Mouse (Mus musculus) limb, embryonic 10.5 days (tissue): ENCODE measurements around the gene Rad51b. TPM values are rescaled to one million over a fixed set of nuclear protein-coding genes. Genes with fewer than 3 reads are reported as not detected.

Experiments
- DNase-seq: peaks from one replicate; pipeline ENCODE4 v3.0.0-alpha.2; 2017; ENCODE audit warnings: low spot score
- H3K27ac ChIP-seq: fragments of 300-500 bp; sonication (generic); 2 replicates; pipeline ENCODE4 v1.5.1; 2016; ENCODE audit warnings: mild to moderate bottlenecking
- H3K27me3 ChIP-seq: fragments of 300-500 bp; sonication (generic); 2 replicates; pipeline ENCODE4 v1.6.1; 2016; ENCODE audit warnings: low read depth, mild to moderate bottlenecking; ENCODE audit not compliant: poor library complexity, severe bottlenecking
- H3K36me3 ChIP-seq: fragments of 300-500 bp; sonication (generic); 2 replicates; pipeline ENCODE4 v1.6.1; 2016; ENCODE audit warnings: mild to moderate bottlenecking, moderate library complexity
- H3K4me1 ChIP-seq: fragments of 300-500 bp; sonication (generic); 2 replicates; pipeline ENCODE4 v1.6.1; 2016
- H3K4me3 ChIP-seq: fragments of 300-500 bp; sonication (generic); 2 replicates; pipeline ENCODE4 v1.5.1; 2016; ENCODE audit warnings: mild to moderate bottlenecking, moderate library complexity
- H3K9me3 ChIP-seq: fragments of 300-500 bp; sonication (generic); replicated peaks from 2 replicates; pipeline ENCODE4 v1.6.1; 2016; ENCODE audit warnings: mild to moderate bottlenecking
- WGBS: fragments of 180-500 bp; shearing (Covaris S2); methylation state at CpG from one replicate; pipeline ENCODE4 v1.1.7; 2016; 5-methylcytosine and 5-hydroxymethylcytosine counted together
- polyA plus RNA-seq: library from polyadenylated mRNA; unstranded; fragments of >200 nt; fragmentation: Nextera tagmentation; extraction: Ambion mirVana; gene quantifications from 2 replicates; pipeline ENCODE4 v1.2.1, GENCODE M21; 2016

The Rad51b gene
- polyA plus RNA-seq, 1 experiment from 2014 or later, result 7.4 TPM

DNA sequence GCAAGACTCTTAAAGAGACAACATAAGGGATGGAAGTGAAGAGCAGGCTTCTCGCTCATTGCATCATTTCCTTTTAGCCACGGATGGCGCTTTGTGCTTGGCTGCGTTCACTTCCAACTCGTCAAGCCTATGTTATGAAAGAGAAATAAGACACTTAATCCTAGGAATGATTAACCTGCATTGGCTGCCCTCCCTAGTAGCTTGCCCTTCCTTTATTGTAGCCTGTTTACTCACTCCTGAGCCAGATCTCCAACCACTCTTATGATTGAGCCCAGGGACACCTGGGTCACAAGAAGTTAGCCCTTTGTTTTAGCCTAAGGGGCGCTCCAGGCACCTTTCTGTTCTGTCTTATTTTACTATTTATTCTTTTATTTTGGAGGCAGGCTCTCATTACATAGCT is 244.5 kb downstream of the Rad51b start:
- Histone ChIP-seq H3K27me3 (peaks cover 20% of the 10 kb centered on the region; the same call in 1 of the 2 replicates), H3K36me3 (no peaks in the 10 kb centered on the region), H3K4me3 (no peak overlapping the region), H3K9me3 (no peaks in the 10 kb centered on the region), H3K4me1 (peaks cover 17% of the 10 kb centered on the region), H3K27ac (no peak overlapping the region)
- no peak for DNase-seq
- WGBS, result 93% methylated on average over 6 of the region's 6 CpGs

DNA sequence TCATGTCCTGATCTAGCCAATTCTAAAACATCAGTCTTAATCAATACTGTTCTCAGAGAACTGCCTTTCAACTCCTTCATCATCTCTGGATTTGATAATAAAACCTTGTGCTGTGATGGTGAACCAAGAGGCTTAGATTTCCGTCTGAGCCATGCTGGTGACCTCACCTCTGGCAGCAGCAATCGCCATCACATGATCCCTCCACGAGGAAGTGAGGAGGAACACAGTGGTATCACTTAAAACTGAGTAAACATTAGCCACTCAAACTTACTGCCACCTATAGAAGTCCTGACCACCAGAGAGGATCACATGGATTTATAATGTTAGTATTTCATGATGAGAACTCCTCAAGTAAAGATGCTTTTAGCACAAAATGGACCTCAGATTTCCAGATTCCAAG is 248.0 kb downstream of the Rad51b start:
- no peaks in the 10 kb centered on the region for H3K36me3 ChIP-seq
- no peak overlapping the region for H3K27ac ChIP-seq
- H3K9me3 ChIP-seq, result no peaks in the 10 kb centered on the region
- peaks cover 19% of the 10 kb centered on the region for H3K4me1 ChIP-seq
- no peak overlapping the region for H3K4me3 ChIP-seq
- 83% methylated on average over 3 of the region's 3 CpGs for WGBS
- no peak for DNase-seq
- no peaks in the 10 kb centered on the region for H3K27me3 ChIP-seq

DNA sequence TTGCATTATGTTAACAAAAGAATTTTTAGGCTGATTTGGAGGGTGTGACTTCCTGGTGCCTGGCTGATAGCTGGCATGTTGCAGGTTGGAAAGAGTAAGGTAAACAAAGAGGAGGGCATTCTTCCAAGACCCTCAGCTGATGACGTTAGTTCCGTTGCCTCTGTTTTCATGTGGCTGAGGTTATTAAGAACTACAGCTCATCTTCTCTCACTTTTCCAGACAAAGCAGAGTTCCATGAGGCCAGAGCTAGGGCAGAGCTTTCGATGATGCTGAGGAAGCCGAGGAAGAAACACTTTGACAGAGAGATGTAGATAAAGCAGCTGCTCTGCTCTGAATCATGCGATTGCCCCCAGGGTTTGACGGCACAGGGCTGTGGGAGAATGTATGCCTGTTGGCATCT is 250.5 kb downstream of the Rad51b start:
- H3K36me3 ChIP-seq, result no peaks in the 10 kb centered on the region
- no peak for DNase-seq
- peaks cover 11% of the 10 kb centered on the region for H3K4me1 ChIP-seq
- H3K9me3 ChIP-seq, result no peaks in the 10 kb centered on the region
- no peak overlapping the region for H3K27ac ChIP-seq
- 79% methylated on average over 6 of the region's 6 CpGs for WGBS
- H3K27me3 ChIP-seq, result no peaks in the 10 kb centered on the region
- H3K4me3 ChIP-seq, result no peak overlapping the region

DNA sequence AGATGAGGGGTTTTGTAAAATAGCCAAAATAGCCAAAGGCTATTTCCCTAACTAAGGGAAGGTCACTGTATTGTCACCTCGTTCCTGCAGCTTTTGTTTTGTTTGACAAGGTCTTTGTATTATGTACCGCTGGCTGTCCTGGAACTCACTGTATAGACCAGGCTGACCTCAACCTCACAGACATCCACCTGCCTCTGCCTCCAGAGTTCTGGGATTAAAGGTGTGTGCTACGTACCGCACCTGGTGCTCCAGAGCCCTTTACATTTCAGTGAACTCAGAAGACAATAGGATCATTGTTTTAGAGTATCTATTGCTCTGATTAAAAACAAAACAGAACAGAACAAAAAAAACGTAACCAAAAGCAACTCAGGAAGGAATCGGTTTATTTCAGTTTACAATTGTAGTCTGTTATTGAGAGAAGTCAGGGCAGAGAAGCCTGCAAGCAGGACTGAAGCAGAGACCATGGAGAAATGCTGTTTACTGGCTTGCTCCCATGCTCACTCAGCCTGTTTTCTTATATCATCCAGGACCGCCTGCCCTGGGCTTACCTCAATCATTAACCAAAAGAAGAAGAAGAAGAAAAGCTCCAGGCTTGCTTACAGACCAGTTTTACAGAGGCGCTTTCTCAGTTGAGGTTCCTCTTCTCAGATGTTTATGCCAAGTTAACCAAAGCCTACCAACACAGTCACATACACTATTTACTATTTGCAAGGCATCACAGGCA is 251.7 kb downstream of the Rad51b start:
- WGBS, result 88% methylated on average over 8 of the region's 8 CpGs
- no peak overlapping the region for H3K27ac ChIP-seq

DNA sequence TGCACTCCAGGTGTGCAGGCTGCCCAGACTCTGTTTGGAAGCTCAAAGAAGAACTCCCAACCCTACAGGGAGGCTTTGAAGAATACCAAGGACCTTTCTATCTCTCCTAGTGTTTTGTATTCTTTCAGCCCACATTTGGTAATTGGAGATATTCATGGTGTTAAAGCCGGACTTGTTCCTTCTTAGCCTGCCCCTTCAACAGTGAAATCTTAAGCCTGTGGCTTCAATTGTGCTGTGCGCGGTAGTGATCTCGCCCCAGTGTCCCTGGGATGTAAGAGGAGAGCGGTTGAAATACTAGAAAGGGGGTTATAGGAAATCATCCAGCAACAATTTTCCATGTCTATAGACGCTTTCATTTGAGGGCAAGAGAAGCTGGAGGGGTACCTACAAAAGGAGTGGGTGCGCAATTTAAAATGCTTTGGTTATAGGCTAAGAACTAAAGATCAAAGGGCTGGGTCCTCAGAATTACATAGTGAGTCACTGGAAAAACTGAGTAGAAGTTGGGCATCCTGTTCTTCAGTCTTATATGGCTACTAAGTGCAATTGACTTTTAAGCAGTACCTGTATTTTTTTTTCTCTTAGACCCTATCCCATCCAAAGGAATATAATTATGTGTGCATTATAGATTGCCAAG is 253.1 kb downstream of the Rad51b start:
- Histone ChIP-seq H3K9me3 (no peaks in the 10 kb centered on the region), H3K36me3 (no peaks in the 10 kb centered on the region), H3K27me3 (no peaks in the 10 kb centered on the region), H3K4me3 (no peak overlapping the region), H3K27ac (no peak overlapping the region), H3K4me1 (peaks cover 11% of the 10 kb centered on the region)
- WGBS, result 96% methylated on average over 7 of the region's 7 CpGs
- DNase-seq, result no peak

More for the DNA sequence above, 251.7 kb downstream of the Rad51b start:
- Histone ChIP-seq H3K36me3 (no peaks in the 10 kb centered on the region), H3K4me3 (no peak overlapping the region), H3K27me3 (no peaks in the 10 kb centered on the region), H3K9me3 (no peaks in the 10 kb centered on the region), H3K4me1 (peaks cover 11% of the 10 kb centered on the region)
- DNase-seq, result no peak

DNA sequence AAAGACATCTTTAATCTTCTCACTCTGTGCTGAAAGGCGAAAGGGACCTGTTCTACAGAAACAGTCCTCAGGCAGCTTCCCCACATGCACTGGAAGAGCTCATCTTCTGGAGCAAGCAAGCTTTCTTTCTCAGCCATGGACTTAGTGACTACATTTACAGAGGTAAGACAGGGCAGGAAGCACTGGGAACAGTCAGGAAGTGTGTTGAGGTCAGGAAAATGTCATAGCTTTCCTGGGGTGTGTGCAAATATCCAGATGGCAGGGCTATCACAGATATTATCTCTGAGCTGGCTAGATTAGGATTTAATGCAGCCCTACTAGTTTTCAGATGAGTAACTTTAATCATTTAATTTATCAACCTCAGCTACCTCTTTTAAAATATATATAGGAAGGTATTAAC is 254.2 kb downstream of the Rad51b start:
- no peak for DNase-seq
- H3K27ac ChIP-seq, result no peak overlapping the region
- H3K9me3 ChIP-seq, result no peaks in the 10 kb centered on the region
- WGBS, result 82% methylated on average over 1 of the region's 1 CpGs
- H3K4me1 ChIP-seq, result peaks cover 11% of the 10 kb centered on the region
- H3K27me3 ChIP-seq, result no peaks in the 10 kb centered on the region
- H3K4me3 ChIP-seq, result no peak overlapping the region
- no peaks in the 10 kb centered on the region for H3K36me3 ChIP-seq

DNA sequence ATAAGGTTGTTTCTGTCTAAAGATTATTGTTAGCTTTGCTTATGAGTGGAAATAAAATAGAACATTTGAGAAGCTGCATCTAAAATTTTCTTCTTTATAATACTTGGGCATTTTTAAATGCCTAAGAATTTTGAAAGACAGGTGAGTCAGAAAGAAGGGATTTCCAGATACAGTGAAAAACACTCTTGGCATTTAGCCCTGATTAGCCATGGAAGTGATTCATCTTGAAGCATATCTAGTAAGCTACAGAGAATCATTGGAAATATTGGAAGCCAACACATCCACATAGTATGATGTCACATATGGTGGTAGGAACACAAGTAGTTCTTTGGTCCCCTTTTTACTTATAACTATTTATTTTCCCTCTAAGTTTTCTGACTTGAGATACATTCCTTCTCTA is 256.0 kb downstream of the Rad51b start:
- no peak overlapping the region for H3K27ac ChIP-seq
- no peaks in the 10 kb centered on the region for H3K9me3 ChIP-seq
- no peak overlapping the region for H3K4me3 ChIP-seq
- H3K27me3 ChIP-seq, result no peaks in the 10 kb centered on the region
- H3K4me1 ChIP-seq, result peaks cover 11% of the 10 kb centered on the region
- H3K36me3 ChIP-seq, result no peaks in the 10 kb centered on the region
- no peak for DNase-seq

DNA sequence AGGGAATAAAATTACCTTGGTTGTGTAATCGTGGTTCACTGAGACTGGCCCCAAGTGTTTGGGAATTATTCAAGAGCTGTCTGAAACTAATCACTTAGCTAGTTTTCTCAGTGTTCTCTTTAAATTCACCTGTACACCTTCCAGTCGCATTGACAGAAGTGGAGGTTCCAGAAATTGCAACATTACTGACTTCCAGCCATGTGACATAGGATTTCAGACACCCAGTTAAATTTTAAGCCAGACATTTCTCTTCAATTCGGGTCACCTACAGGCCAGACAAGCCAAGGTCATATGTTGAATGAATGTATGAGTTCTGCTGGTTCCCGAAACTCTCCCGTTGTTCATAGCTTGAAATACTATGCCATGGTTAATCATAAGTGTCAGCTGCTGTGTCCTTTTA is 260.8 kb downstream of the Rad51b start:
- no peak for DNase-seq
- Histone ChIP-seq H3K27ac (no peak overlapping the region), H3K36me3 (no peaks in the 10 kb centered on the region), H3K4me3 (no peak overlapping the region), H3K27me3 (no peaks in the 10 kb centered on the region), H3K9me3 (no peaks in the 10 kb centered on the region), H3K4me1 (no peaks in the 10 kb centered on the region)
- WGBS, result 84% methylated on average over 5 of the region's 5 CpGs

DNA sequence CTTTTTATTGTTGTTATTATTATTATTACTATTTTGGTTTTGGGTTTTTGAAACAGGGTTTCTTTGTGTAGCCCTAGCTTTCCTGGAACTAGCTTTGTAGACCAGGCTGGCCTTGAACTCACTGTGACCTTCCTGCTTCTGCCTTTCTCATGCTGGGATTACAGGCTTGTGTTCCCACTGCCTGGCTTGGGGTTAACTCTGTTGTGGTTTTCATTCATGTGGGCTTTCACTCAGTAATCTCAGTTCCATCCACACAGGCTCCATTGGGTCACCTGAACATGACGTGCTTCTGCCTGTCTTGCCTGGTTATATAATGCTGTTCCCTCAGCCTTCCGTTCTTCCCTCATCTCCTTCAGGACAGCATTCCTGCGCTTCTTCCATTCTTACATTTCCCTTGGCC is 261.6 kb downstream of the Rad51b start:
- WGBS, result 90% methylated on average over 3 of the region's 3 CpGs
- H3K4me1 ChIP-seq, result no peaks in the 10 kb centered on the region
- no peak overlapping the region for H3K4me3 ChIP-seq
- H3K9me3 ChIP-seq, result no peaks in the 10 kb centered on the region
- H3K27ac ChIP-seq, result no peak overlapping the region
- no peak for DNase-seq
- H3K27me3 ChIP-seq, result no peaks in the 10 kb centered on the region
- H3K36me3 ChIP-seq, result no peaks in the 10 kb centered on the region

DNA sequence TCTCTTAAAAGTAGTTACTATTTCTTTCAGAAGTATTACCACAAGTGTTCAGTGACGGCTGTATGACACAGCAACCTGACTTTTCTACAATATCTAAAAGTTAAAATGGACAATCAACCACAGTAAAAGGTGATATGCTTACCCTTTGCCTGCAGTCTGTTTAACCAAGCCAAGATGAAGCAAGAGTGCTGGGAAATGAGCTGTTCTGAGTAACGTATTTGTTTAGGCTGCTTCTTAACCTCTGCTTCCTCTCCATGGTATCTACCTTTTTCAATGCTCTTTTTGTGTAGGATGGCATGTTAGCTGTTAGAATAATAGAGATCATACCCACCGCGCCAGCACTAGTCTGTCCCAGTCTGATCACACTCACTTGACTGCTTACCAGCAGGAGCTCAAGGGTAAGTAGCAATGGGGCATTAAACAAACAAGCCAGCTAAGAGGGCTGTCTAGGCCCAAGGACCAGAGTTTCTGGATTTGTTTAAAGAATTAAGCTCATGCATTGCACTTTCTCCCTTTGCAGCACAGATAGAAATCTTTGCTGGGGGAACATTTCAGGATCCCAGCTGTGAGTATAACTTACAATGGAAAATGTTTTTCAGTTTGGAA is 262.4 kb downstream of the Rad51b start:
- no peaks in the 10 kb centered on the region for H3K9me3 ChIP-seq
- H3K27me3 ChIP-seq, result no peaks in the 10 kb centered on the region
- DNase-seq, result no peak
- no peaks in the 10 kb centered on the region for H3K36me3 ChIP-seq
- no peaks in the 10 kb centered on the region for H3K4me1 ChIP-seq
- 92% methylated on average over 4 of the region's 4 CpGs for WGBS
- H3K4me3 ChIP-seq, result no peak overlapping the region
- no peak overlapping the region for H3K27ac ChIP-seq

DNA sequence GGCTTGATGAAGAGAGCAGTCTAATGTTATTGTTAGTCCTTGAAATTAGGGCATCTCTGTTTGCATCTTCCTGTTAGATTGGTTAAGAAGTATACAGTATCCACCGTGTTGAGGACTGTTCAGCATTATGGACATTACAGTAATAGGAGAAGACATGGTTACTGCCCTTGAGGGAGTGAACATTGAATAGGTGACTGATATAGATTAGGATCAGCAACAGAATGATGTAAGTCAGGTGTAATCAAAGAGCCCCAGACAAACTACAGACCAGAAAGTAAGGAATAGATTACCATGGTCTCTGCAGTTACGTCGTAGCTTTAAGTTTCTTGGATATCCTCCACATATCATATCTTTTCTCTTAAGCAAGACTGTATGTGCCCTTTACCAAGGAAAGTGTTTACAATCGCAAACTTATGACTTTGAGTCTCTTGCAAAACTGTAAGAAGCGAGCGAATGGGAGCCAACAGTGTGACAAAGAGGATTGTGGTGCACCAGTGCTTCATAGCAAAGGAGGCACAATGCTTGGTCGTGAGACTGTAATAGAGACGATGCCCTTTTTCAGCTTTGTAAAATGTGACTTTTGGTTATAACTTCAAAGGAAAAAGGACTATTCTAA is 263.1 kb downstream of the Rad51b start:
- Histone ChIP-seq H3K36me3 (no peaks in the 10 kb centered on the region), H3K27ac (no peak overlapping the region), H3K4me3 (no peak overlapping the region), H3K27me3 (no peaks in the 10 kb centered on the region), H3K4me1 (no peaks in the 10 kb centered on the region), H3K9me3 (no peaks in the 10 kb centered on the region)
- 89% methylated on average over 8 of the region's 8 CpGs for WGBS
- DNase-seq, result no peak

DNA sequence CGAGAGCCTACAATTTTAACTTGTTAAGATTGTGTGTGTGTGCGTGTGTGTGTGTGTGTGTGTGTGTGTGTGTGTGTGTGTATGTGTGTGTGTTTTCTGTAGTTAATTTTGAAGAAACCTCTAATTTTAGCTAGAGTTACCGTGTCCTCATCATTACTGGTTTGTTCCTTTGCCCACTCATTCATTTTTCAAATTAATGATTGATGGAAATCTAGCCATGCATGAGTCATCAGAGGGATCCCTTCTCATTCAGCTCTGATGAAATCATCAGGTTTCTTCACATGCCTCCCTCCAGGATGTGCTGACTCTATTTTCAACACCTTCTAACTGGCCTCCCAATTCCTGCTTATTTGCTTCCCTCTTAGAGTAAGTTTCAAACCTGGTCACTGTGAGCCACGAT is 263.8 kb downstream of the Rad51b start:
- Histone ChIP-seq H3K36me3 (no peaks in the 10 kb centered on the region), H3K4me1 (no peaks in the 10 kb centered on the region), H3K27ac (no peak overlapping the region), H3K4me3 (no peak overlapping the region), H3K9me3 (no peaks in the 10 kb centered on the region), H3K27me3 (no peaks in the 10 kb centered on the region)
- 89% methylated on average over 4 of the region's 4 CpGs for WGBS
- no peak for DNase-seq
